Mouse (Mus musculus): ENCODE results near the gene Pithd1. TPM values are rescaled to one million over a fixed set of nuclear protein-coding genes. Genes with fewer than 3 reads are reported as not detected.
"Not testable (repeated sequence)": the region's sequence is repeated elsewhere in the genome, so short reads cannot be mapped to it uniquely, and the experiment has no call there.

Pithd1 gene
- total RNA-seq, 2 experiments from 2014 or later, result 17.0 to 19.4 TPM

GRCm38 (mm10) chr4:135964426-135964825 is 22.6 kb downstream of the Pithd1 start:
- intact Hi-C loops (cut with DNase I), result loop anchor here (5.0 kb wide), 2 partner anchors 72 to 162 kb away; no protein-coding TSS in a partner anchor
- peak in 1 of 2 experiments; percentile 57 for DNase-seq

- intact Hi-C loops (cut with DNase I), result loop anchor here (5.0 kb wide), 2 partner anchors 71 to 161 kb away; no protein-coding TSS in a partner anchor
- peak; percentile 93 for DNase-seq
These were observed 23.4 kb downstream of the Pithd1 start, which contains the start of gene Gale for GRCm38 (mm10) chr4:135963457-135964193. Gale (plus strand) TSS chr4:135963727.

GRCm38 (mm10) chr4:135962946-135963345 is 24.1 kb downstream of the Pithd1 start:
- intact Hi-C loops (cut with DNase I), result loop anchor here (5.0 kb wide), 2 partner anchors 71 to 161 kb away; no protein-coding TSS in a partner anchor
- no peak for DNase-seq

GRCm38 (mm10) chr4:135962198-135962597 is 24.9 kb downstream of the Pithd1 start:
- DNase-seq, result no peak
- intact Hi-C loops (cut with DNase I), result loop anchor here (5.0 kb wide), 2 partner anchors 70 to 160 kb away; no protein-coding TSS in a partner anchor

GRCm38 (mm10) chr4:135961709-135962108 is 25.4 kb downstream of the Pithd1 start:
- intact Hi-C loops (cut with DNase I), result loop anchor here (5.0 kb wide), 2 partner anchors 69 to 159 kb away; no protein-coding TSS in a partner anchor
- no peak for DNase-seq

GRCm38 (mm10) chr4:135960717-135961116 is 26.3 kb downstream of the Pithd1 start:
- peak; percentile 82 to 88 for DNase-seq
- intact Hi-C loops (cut with DNase I), result loop anchor here (5.0 kb wide), 2 partner anchors 68 to 158 kb away; no protein-coding TSS in a partner anchor

GRCm38 (mm10) chr4:135958354-135958753 is 28.7 kb downstream of the Pithd1 start:
- intact Hi-C loops (cut with DNase I), result loop anchor here (10.0 kb wide), 1 partner anchor 196 kb away; no protein-coding TSS in a partner anchor
- no peak for DNase-seq

- intact Hi-C loops (cut with DNase I), result loop anchor here (10.0 kb wide), 1 partner anchor 199 kb away; no protein-coding TSS in a partner anchor
- DNase-seq, result no peak
These were observed 31.2 kb downstream of the Pithd1 start for GRCm38 (mm10) chr4:135955886-135956285.

- DNase-seq, result peak; percentile 75 to 88
- intact Hi-C loops (cut with DNase I), result loop anchor here (10.0 kb wide), 1 partner anchor 201 kb away; no protein-coding TSS in a partner anchor
These were observed 32.8 kb downstream of the Pithd1 start for GRCm38 (mm10) chr4:135954241-135954640.

- no peak for DNase-seq
- intact Hi-C loops (cut with DNase I), result loop anchor here (10.0 kb wide), 1 partner anchor 202 kb away; no protein-coding TSS in a partner anchor
These were observed 33.9 kb downstream of the Pithd1 start for GRCm38 (mm10) chr4:135953179-135953578.

- intact Hi-C loops (cut with DNase I), result loop anchor here (10.0 kb wide), 1 partner anchor 203 kb away; no protein-coding TSS in a partner anchor
- no peak for DNase-seq
These were observed 35.6 kb downstream of the Pithd1 start for GRCm38 (mm10) chr4:135951505-135951904.

GRCm38 (mm10) chr4:135950365-135950764 is 36.7 kb downstream of the Pithd1 start:
- intact Hi-C loops (cut with DNase I), result loop anchor here (10.0 kb wide), 1 partner anchor 204 kb away; no protein-coding TSS in a partner anchor
- DNase-seq, result no peak

GRCm38 (mm10) chr4:135949911-135950310 is 37.2 kb downstream of the Pithd1 start:
- intact Hi-C loops (cut with DNase I), result loop anchor here (10.0 kb wide), 1 partner anchor 205 kb away; no protein-coding TSS in a partner anchor
- DNase-seq, result no peak

GRCm38 (mm10) chr4:135949475-135949874 is 37.6 kb downstream of the Pithd1 start:
- intact Hi-C loops (cut with DNase I), result no loop called here
- no peak for DNase-seq

- no peak for DNase-seq
- intact Hi-C loops (cut with DNase I), result no loop called here
These were observed 38.9 kb downstream of the Pithd1 start for GRCm38 (mm10) chr4:135948142-135948541.

- no peak for DNase-seq
- intact Hi-C loops (cut with DNase I), result no loop called here
These were observed 40.3 kb downstream of the Pithd1 start for GRCm38 (mm10) chr4:135946659-135947301.

GRCm38 (mm10) chr4:135946278-135946658 is 40.8 kb downstream of the Pithd1 start, which contains the start of gene Hmgcl:
Hmgcl (plus strand) TSS chr4:135946448.
- DNase-seq, result peak; percentile 92 to 97
- intact Hi-C loops (cut with DNase I), result no loop called here

- DNase-seq, result no peak
- intact Hi-C loops (cut with DNase I), result no loop called here
These were observed 41.4 kb downstream of the Pithd1 start for GRCm38 (mm10) chr4:135945706-135946105.

GRCm38 (mm10) chr4:135943389-135943788 is 43.7 kb downstream of the Pithd1 start:
- DNase-seq, result peak in 1 of 2 experiments; percentile 45
- intact Hi-C loops (cut with DNase I), result no loop called here

- no peak for DNase-seq
- intact Hi-C loops (cut with DNase I), result no loop called here
These were observed 44.9 kb downstream of the Pithd1 start for GRCm38 (mm10) chr4:135942193-135942592.

GRCm38 (mm10) chr4:135941026-135941425 is 46.0 kb downstream of the Pithd1 start:
- intact Hi-C loops (cut with DNase I); DNase-seq: not testable (repeated sequence)

All from heart, postnatal 14 days (tissue).